Mouse (Mus musculus) midbrain, postnatal 0 days (tissue): ENCODE data around the gene Il33. TPM values are rescaled to one million over a fixed set of nuclear protein-coding genes. Genes with fewer than 3 reads are reported as not detected.

Source experiments
- ATAC-seq: fragments of 200-750 bp; cut with Nextera tagmentation; 2 replicates; pipeline ENCODE4 v1.8.0; 2017; ENCODE audit warnings: moderate number of reproducible peaks, mild to moderate bottlenecking, moderate TSS enrichment, moderate library complexity; ENCODE audit not compliant: low FRiP score
- DNase-seq: peaks from one replicate; pipeline ENCODE4 v3.0.0-alpha.2; 2015; ENCODE audit warnings: low spot score
- H3K27ac ChIP-seq: fragments of 300-500 bp; sonication (generic); 2 replicates; pipeline ENCODE4 v1.5.1; 2014; ENCODE audit warnings: low read depth, mild to moderate bottlenecking, low read length, mixed read lengths
- H3K27me3 ChIP-seq: fragments of 300-500 bp; sonication (generic); 2 replicates; pipeline ENCODE4 v1.6.1; 2014; ENCODE audit warnings: low read length, control low read depth, mixed read lengths; ENCODE audit not compliant: insufficient read depth
- H3K36me3 ChIP-seq: fragments of 300-500 bp; sonication (generic); 2 replicates; pipeline ENCODE4 v1.6.1; 2014; ENCODE audit warnings: low read length, control low read depth, mixed read lengths; ENCODE audit not compliant: insufficient read depth
- H3K4me1 ChIP-seq: fragments of 300-500 bp; sonication (generic); 2 replicates; pipeline ENCODE4 v1.6.1; 2014; ENCODE audit warnings: mild to moderate bottlenecking, control low read depth, antibody characterized with exemption, low read length, mixed read lengths; ENCODE audit not compliant: insufficient read depth
- H3K4me2 ChIP-seq: fragments of 300-500 bp; sonication (generic); 2 replicates; pipeline ENCODE4 v1.6.1; 2014; ENCODE audit warnings: low read depth, mild to moderate bottlenecking, low read length, mixed read lengths; ENCODE audit not compliant: poor library complexity, severe bottlenecking
- H3K4me3 ChIP-seq: fragments of 300-500 bp; sonication (generic); 2 replicates; pipeline ENCODE4 v1.5.1; 2014; ENCODE audit warnings: low read depth, mild to moderate bottlenecking, low read length, moderate library complexity
- H3K9ac ChIP-seq: fragments of 300-500 bp; sonication (generic); replicated peaks from 2 replicates; pipeline ENCODE4 v1.6.1; 2014; ENCODE audit warnings: mild to moderate bottlenecking, low read length, moderate library complexity, mixed read lengths; ENCODE audit not compliant: poor library complexity, severe bottlenecking
- H3K9me3 ChIP-seq: fragments of 300-500 bp; sonication (generic); 2 replicates; pipeline ENCODE4 v1.6.1; 2016; ENCODE audit warnings: low read length, control low read depth
- CTCF ChIP-seq: IDR thresholded peaks from 2 replicates; pipeline ENCODE4 v1.5.1; 2016; ENCODE audit warnings: antibody characterized with exemption, mild to moderate bottlenecking
- WGBS: fragments of 180-500 bp; shearing (Covaris S2); extraction: QIAGEN DNeasy Blood & Tissue Kit; methylation state at CpG from one replicate; pipeline ENCODE4 v1.1.7; 2014; 5-methylcytosine and 5-hydroxymethylcytosine counted together
- polyA plus RNA-seq: library from polyadenylated mRNA; unstranded; fragments of >200 nt; fragmentation: Nextera tagmentation; extraction: Ambion mirVana; gene quantifications from 2 replicates; pipeline ENCODE4 v1.2.1, GENCODE M21; 2015
- total RNA-seq: library from RNA; depleted of rRNA; stranded (reverse); fragments of >200 nt; gene quantifications from 2 replicates; pipeline ENCODE4 v1.2.3, GENCODE M21; 2014

Il33 gene
- total and polyA plus RNA-seq, 2 experiments from 2014 or later: 6.2 to 8.7 TPM

DNA sequence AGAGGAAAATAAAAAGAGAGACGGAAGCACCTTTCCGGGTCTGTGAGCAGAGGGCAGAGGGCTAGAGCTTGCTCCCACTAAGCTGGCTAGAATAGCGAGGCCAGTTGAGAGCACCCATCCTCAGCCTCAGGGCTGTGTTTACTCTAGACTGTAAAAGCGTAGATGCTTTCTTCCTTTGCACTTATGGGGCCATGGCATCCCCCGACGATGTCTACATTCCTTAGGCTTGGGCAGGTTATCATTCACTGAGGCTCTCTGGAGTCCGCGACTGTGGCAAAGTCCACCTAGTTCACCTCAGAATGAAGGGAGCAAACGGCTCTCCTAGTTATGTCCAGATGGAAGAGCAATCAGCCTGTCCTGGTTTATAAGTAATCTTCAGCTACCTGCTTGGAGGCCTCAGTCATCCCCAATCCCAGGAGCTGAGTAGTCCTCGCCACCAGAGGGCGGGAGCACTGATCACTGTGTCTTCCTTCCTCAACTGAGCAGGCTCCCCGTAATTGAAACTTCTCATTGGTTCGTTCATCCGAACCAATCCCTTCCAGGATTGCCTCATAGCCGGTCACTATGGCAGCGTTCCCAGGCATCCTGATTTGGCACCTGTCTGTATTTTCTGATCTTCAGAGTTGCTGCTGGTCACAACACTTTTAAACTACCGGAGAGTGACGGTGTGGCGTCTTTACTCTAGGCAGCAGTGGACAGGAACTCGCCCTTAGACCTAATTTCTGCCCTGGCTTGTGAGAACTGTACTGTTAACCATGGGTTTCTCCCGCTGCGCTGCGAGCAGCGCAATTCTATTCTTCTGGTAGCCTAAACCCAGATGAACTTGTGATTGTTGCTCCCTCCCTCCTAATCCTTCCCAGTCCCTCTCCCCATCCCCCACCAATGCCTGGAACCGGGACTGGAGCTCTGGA, 23.2 kb downstream of the Il33 start:
- Histone ChIP-seq H3K27me3 (no peaks in the 10 kb centered on the region), H3K27ac (no peak overlapping the region), H3K4me1 (no peaks in the 10 kb centered on the region), H3K4me2 (peak overlapping the region; percentile 60), H3K9ac (no peak overlapping the region), H3K9me3 (no peaks in the 10 kb centered on the region), H3K4me3 (peak overlapping the region; percentile 33), H3K36me3 (no peaks in the 10 kb centered on the region)
- ATAC-seq: peak; percentile 93
- 24% methylated on average over 25 of the region's 25 CpGs for WGBS
- peak; percentile 92 for DNase-seq
- peak; percentile 80 for TF ChIP-seq CTCF

DNA sequence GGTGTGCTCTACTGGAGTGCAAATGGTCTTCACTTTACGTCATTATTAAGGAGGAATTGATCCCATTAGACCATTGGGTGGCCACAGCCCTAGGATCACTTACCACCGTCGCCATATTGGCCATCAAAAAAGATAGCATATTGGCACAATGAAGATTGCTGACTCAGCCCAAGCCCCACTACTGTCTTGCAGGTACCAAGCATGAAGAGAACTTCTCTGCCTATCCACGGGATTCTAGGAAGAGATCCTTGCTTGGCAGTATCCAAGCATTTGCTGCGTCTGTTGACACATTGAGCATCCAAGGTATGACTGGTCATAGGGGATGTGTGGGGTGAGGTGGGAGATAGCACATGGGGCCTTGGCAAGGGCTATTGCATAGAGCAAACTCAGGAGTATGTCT, 27.6 kb downstream of the Il33 start:
- WGBS: 93% methylated on average over 5 of the region's 5 CpGs
- no peak for ATAC-seq

DNA sequence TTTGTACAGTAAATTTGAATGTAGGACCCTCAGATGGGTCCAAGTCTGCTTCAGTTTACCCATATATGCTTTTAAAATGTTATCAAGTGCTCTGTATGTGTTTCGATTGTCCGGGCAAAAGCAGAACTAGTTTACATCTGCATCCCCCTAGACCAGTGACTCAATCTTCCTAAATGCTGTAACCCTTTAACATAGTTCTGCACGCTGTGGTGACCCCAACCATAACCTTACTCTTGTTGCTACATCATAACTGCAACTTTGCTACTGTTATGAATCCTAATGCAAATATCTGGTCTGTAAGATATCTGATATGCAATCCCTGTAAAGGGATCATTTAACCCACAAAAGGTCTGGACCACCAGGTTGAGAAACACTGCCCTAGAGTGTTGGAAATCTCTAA, 28.9 kb downstream of the Il33 start:
- Histone ChIP-seq H3K9me3 (no peaks in the 10 kb centered on the region), H3K9ac (no peak overlapping the region), H3K4me1 (no peaks in the 10 kb centered on the region), H3K36me3 (no peaks in the 10 kb centered on the region), H3K27me3 (no peaks in the 10 kb centered on the region), H3K4me3 (no peak overlapping the region), H3K27ac (no peak overlapping the region), H3K4me2 (no peak overlapping the region)
- no peak for DNase-seq
- 96% methylated on average over 3 of the region's 3 CpGs for WGBS
- no peak for TF ChIP-seq CTCF
- ATAC-seq: no peak

More for the DNA sequence above, 27.6 kb downstream of the Il33 start:
- H3K9ac ChIP-seq: no peak overlapping the region
- H3K27ac ChIP-seq: no peak overlapping the region
- DNase-seq: no peak
- no peaks in the 10 kb centered on the region for H3K36me3 ChIP-seq
- H3K9me3 ChIP-seq: no peaks in the 10 kb centered on the region
- no peak for TF ChIP-seq CTCF
- H3K27me3 ChIP-seq: no peaks in the 10 kb centered on the region
- H3K4me2 ChIP-seq: no peak overlapping the region
- no peaks in the 10 kb centered on the region for H3K4me1 ChIP-seq
- no peak overlapping the region for H3K4me3 ChIP-seq

DNA sequence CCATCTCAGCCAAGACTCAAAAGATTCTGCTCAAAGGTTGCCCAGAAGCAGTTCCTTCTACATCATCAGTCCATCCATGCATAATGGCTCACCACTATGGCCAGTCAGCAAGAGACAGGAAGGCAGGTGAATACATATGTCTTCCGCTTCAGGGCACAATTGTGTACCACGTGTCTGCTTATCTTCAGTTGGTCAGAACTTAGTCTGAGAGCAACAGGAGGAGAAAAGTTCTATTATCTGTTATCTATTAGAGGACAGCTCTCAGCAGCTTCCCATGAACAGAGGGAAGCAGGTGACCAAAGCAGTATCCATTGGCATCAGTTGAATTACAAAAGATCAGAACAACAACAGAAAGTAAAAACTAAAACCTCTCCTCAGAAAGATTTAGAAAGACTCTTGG, 30.5 kb downstream of the Il33 start:
- Histone ChIP-seq H3K36me3 (no peaks in the 10 kb centered on the region), H3K4me1 (no peaks in the 10 kb centered on the region), H3K27me3 (no peaks in the 10 kb centered on the region), H3K4me3 (no peak overlapping the region), H3K9ac (no peak overlapping the region), H3K4me2 (no peak overlapping the region), H3K9me3 (no peaks in the 10 kb centered on the region), H3K27ac (no peak overlapping the region)
- no peak for TF ChIP-seq CTCF
- DNase-seq: no peak
- WGBS: 84% methylated on average over 2 of the region's 2 CpGs
- ATAC-seq: no peak

DNA sequence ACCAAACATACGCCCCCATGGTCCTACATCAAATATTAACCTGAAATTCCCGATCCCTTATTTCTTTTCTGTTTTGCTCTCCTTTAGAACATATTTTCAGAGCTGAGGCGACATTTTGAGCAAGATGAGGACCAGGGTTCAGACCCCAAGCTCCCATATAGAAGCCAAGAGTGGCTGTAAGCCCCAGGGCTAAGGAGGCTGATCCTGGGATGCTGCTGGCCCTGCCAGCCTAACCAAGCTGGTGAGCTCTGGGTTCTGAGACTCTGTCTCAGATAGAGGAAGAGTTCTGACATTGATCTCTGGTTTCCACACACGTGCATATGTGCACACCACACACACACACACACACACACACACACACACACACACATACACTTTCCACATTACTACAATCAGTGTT, 36.0 kb downstream of the Il33 start:
- Histone ChIP-seq H3K9ac (no peak overlapping the region), H3K4me1 (no peaks in the 10 kb centered on the region), H3K36me3 (no peaks in the 10 kb centered on the region), H3K4me3 (no peak overlapping the region), H3K4me2 (no peak overlapping the region), H3K27ac (no peak overlapping the region), H3K27me3 (no peaks in the 10 kb centered on the region), H3K9me3 (no peaks in the 10 kb centered on the region)
- DNase-seq (no peak), ATAC-seq (no peak)
- WGBS: 84% methylated on average over 4 of the region's 4 CpGs
- no peak for TF ChIP-seq CTCF

DNA sequence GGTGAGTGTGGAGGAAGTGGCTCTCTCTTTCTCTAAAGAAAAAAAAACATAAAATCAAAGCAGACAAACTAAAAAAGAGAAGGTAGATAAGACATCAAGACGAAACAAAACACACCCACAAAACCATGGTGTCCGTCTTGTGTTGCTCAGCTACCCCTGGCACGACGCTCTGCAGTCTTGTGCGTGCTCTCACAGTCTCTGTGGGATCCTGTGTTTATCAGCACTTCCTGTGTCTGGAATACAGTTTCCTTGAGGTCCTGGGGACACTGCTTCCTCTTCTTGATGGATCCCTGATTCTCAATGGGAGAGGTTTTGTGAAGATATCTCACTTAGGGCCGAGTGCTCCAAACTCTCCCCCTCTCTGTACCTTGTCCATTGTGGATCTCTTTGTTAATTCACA, 36.9 kb downstream of the Il33 start:
- no peak overlapping the region for H3K27ac ChIP-seq
- H3K36me3 ChIP-seq: no peaks in the 10 kb centered on the region
- DNase-seq: no peak
- ATAC-seq: no peak
- TF ChIP-seq CTCF: no peak
- H3K27me3 ChIP-seq: no peaks in the 10 kb centered on the region
- WGBS: 79% methylated on average over 6 of the region's 6 CpGs
- H3K4me2 ChIP-seq: no peak overlapping the region
- H3K9ac ChIP-seq: no peak overlapping the region
- H3K4me1 ChIP-seq: no peaks in the 10 kb centered on the region
- H3K4me3 ChIP-seq: no peak overlapping the region
- H3K9me3 ChIP-seq: no peaks in the 10 kb centered on the region
